In genomic region chr13:22039951-22040463, GRCm38 (mm10) we compare ENCODE assay signal across 9 mouse cellular contexts. TPM values are rescaled to one million over a fixed set of nuclear protein-coding genes. Genes with fewer than 3 reads are reported as not detected.
DNase-seq lines count a peak whose midpoint lies in the region; ATAC-seq lines count a peak whose summit lies in the region.
"Had no signal": no experiment of that assay in that cellular context is flagged by ENCODE, and none has a peak within 500 bp of the region (broad histone marks: within the 10 kb centered on the region; RNA-seq: fewer than 3 reads in every experiment).

No protein-coding gene starts in this region.

- peaks cover 6% of the 10 kb centered on the region; the same call in 1 of the 2 replicates for H3K4me1 ChIP-seq in neural tube, embryonic 11.5 days (ENCODE audit: control insufficient read depth, insufficient read depth, low read length)
- peaks cover 27% of the 10 kb centered on the region for H3K4me1 ChIP-seq in forebrain, embryonic 12.5 days
- peaks cover 31% of the 10 kb centered on the region for H3K4me1 ChIP-seq in limb, embryonic 15.5 days
- H3K4me1 ChIP-seq in stomach, embryonic 15.5 days = peaks cover 15% of the 10 kb centered on the region

- H3K27me3 ChIP-seq in neural tube, embryonic 11.5 days (ENCODE audit: control insufficient read depth, insufficient read depth, low read length) = no peaks in the 10 kb centered on the region
- H3K27me3 ChIP-seq in forebrain, embryonic 12.5 days = no peaks in the 10 kb centered on the region
- no peaks in the 10 kb centered on the region for H3K27me3 ChIP-seq in limb, embryonic 15.5 days
- H3K27me3 ChIP-seq in stomach, embryonic 15.5 days (replicated peaks) = no peaks in the 10 kb centered on the region

- peak overlapping the region; percentile 49 for H3K4me2 ChIP-seq in neural tube, embryonic 11.5 days (ENCODE audit: low read depth)
- H3K4me2 ChIP-seq in forebrain, embryonic 12.5 days = peak overlapping the region; percentile 77
- H3K4me2 ChIP-seq in limb, embryonic 15.5 days = peak overlapping the region; percentile 63
- peak overlapping the region; percentile 79 for H3K4me2 ChIP-seq in stomach, embryonic 15.5 days

- no peak for DNase-seq in neural tube, embryonic 11.5 days (ENCODE audit: low spot score)
- DNase-seq in neural tube, embryonic 10.5 days (ENCODE audit: extremely low spot score, low spot score) = no peak
- DNase-seq in right cerebral cortex, postnatal 4 days = no peak
- DNase-seq in ovary, adult 18-20 months (ENCODE audit: low spot score) = no peak
- DNase-seq in gastrocnemius, adult 18-20 months (ENCODE audit: low spot score) = no peak
- DNase-seq: heart, postnatal 4 days had no signal

- no peaks in the 10 kb centered on the region for H3K36me3 ChIP-seq in neural tube, embryonic 11.5 days (ENCODE audit: control insufficient read depth, insufficient read depth, low read length)
- H3K36me3 ChIP-seq in forebrain, embryonic 12.5 days (replicated peaks) = no peaks in the 10 kb centered on the region
- H3K36me3 ChIP-seq in limb, embryonic 15.5 days = no peaks in the 10 kb centered on the region
- no peaks in the 10 kb centered on the region for H3K36me3 ChIP-seq in stomach, embryonic 15.5 days

- H3K9me3 ChIP-seq in neural tube, embryonic 11.5 days (ENCODE audit: control insufficient read depth, low read length) = no peaks in the 10 kb centered on the region
- no peaks in the 10 kb centered on the region for H3K9me3 ChIP-seq in forebrain, embryonic 12.5 days
- H3K9me3 ChIP-seq in limb, embryonic 15.5 days = no peaks in the 10 kb centered on the region
- no peaks in the 10 kb centered on the region for H3K9me3 ChIP-seq in stomach, embryonic 15.5 days

- WGBS in neural tube, embryonic 11.5 days = 7% methylated on average over 2 of the region's 2 CpGs
- WGBS in forebrain, embryonic 12.5 days = 15% methylated on average over 2 of the region's 2 CpGs
- WGBS in limb, embryonic 15.5 days = 12% methylated on average over 2 of the region's 2 CpGs
- 7% methylated on average over 2 of the region's 2 CpGs for WGBS in stomach, embryonic 15.5 days

- peak overlapping the region; percentile 94 for H3K27ac ChIP-seq in neural tube, embryonic 11.5 days (ENCODE audit: low read depth, low read length)
- H3K27ac ChIP-seq in forebrain, embryonic 12.5 days = peak overlapping the region; percentile 97
- H3K27ac ChIP-seq in limb, embryonic 15.5 days = peak overlapping the region; percentile 93
- H3K27ac ChIP-seq in stomach, embryonic 15.5 days = peak overlapping the region; percentile 96

- H3K4me3 ChIP-seq in neural tube, embryonic 11.5 days (ENCODE audit: low read depth, low read length) = peak overlapping the region; percentile 37
- H3K4me3 ChIP-seq in forebrain, embryonic 12.5 days (replicated peaks) = peak overlapping the region; percentile 48
- peak overlapping the region; percentile 42 for H3K4me3 ChIP-seq in limb, embryonic 15.5 days
- peak overlapping the region; percentile 45 for H3K4me3 ChIP-seq in stomach, embryonic 15.5 days (replicated peaks)

- ATAC-seq in neural tube, embryonic 11.5 days (ENCODE audit: insufficient read depth, low FRiP score, low TSS enrichment) = no peak
- ATAC-seq in forebrain, embryonic 12.5 days (ENCODE audit: low FRiP score) = no peak
- ATAC-seq in limb, embryonic 15.5 days (ENCODE audit: insufficient number of reproducible peaks, low FRiP score, low TSS enrichment, low read depth) = no peak
- ATAC-seq in stomach, embryonic 15.5 days (ENCODE audit: insufficient read depth, low FRiP score, low read depth) = no peak

- H3K9ac ChIP-seq in neural tube, embryonic 11.5 days (ENCODE audit: low read length) = no peak overlapping the region
- peak overlapping the region; percentile 72 for H3K9ac ChIP-seq in forebrain, embryonic 12.5 days
- H3K9ac ChIP-seq in limb, embryonic 15.5 days = no peak overlapping the region
- H3K9ac ChIP-seq in stomach, embryonic 15.5 days = no peak overlapping the region; the same call in 1 of the 2 replicates

RNA-seq across cellular contexts. Expression of gene Hist1h4i, which starts 1.2 kb away (rescaled TPM):
- polyA plus RNA-seq in neural tube, embryonic 11.5 days (2014; fragmentation: Nextera tagmentation; extraction: Ambion mirVana) = 25.5 and 29.2 TPM in 2 replicates
- 44.5 and 46.9 TPM in 2 replicates for polyA plus RNA-seq in forebrain, embryonic 12.5 days (2016; fragmentation: Nextera tagmentation; extraction: Ambion mirVana)
- 15.8 and 18.4 TPM in 2 replicates for polyA plus RNA-seq in limb, embryonic 15.5 days (2015; fragmentation: Nextera tagmentation; extraction: Ambion mirVana)
- 19.1 and 19.3 TPM in 2 replicates for polyA plus RNA-seq in stomach, embryonic 15.5 days (2015; fragmentation: Nextera tagmentation; extraction: Ambion mirVana)
- total RNA-seq in gastrocnemius, adult 18-20 months (2021) = 10 to 100 TPM; 27.1 to 27.8 TPM

RNA-seq across cellular contexts. Expression of gene Hist1h2ag, which starts 2.7 kb away (rescaled TPM):
- polyA plus RNA-seq in neural tube, embryonic 11.5 days (2014; fragmentation: Nextera tagmentation; extraction: Ambion mirVana) = 51.6 and 61.4 TPM in 2 replicates
- polyA plus RNA-seq in forebrain, embryonic 12.5 days (2016; fragmentation: Nextera tagmentation; extraction: Ambion mirVana) = 82.7 and 84.6 TPM in 2 replicates
- polyA plus RNA-seq in limb, embryonic 15.5 days (2015; fragmentation: Nextera tagmentation; extraction: Ambion mirVana) = 32.9 and 36.9 TPM in 2 replicates
- polyA plus RNA-seq in stomach, embryonic 15.5 days (2015; fragmentation: Nextera tagmentation; extraction: Ambion mirVana) = 36.1 and 42.9 TPM in 2 replicates
- 1 to 10 TPM; 2.5 to 2.9 TPM for total RNA-seq in gastrocnemius, adult 18-20 months (2021)

RNA-seq across cellular contexts. Expression of gene Hist1h2bj, which starts 3.0 kb away (rescaled TPM):
- polyA plus RNA-seq in neural tube, embryonic 11.5 days (2014; fragmentation: Nextera tagmentation; extraction: Ambion mirVana) = 12.4 and 13.1 TPM in 2 replicates
- polyA plus RNA-seq in forebrain, embryonic 12.5 days (2016; fragmentation: Nextera tagmentation; extraction: Ambion mirVana) = 13.1 and 15.8 TPM in 2 replicates
- 6.8 and 8.1 TPM in 2 replicates for polyA plus RNA-seq in limb, embryonic 15.5 days (2015; fragmentation: Nextera tagmentation; extraction: Ambion mirVana)
- 7.8 and 8.5 TPM in 2 replicates for polyA plus RNA-seq in stomach, embryonic 15.5 days (2015; fragmentation: Nextera tagmentation; extraction: Ambion mirVana)
- total RNA-seq in gastrocnemius, adult 18-20 months (2021) = 1 to 10 TPM; 2.4 to 2.7 TPM

RNA-seq across cellular contexts. Expression of gene Hist1h2bk, which starts 4.3 kb away (rescaled TPM):
- polyA plus RNA-seq in neural tube, embryonic 11.5 days (2014; fragmentation: Nextera tagmentation; extraction: Ambion mirVana) = 6.2 and 10.8 TPM in 2 replicates
- 10.0 and 10.5 TPM in 2 replicates for polyA plus RNA-seq in forebrain, embryonic 12.5 days (2016; fragmentation: Nextera tagmentation; extraction: Ambion mirVana)
- 4.2 and 6.2 TPM in 2 replicates for polyA plus RNA-seq in limb, embryonic 15.5 days (2015; fragmentation: Nextera tagmentation; extraction: Ambion mirVana)
- 4.6 and 5.5 TPM in 2 replicates for polyA plus RNA-seq in stomach, embryonic 15.5 days (2015; fragmentation: Nextera tagmentation; extraction: Ambion mirVana)
- 1 to 10 TPM; 2.1 to 3.6 TPM for total RNA-seq in gastrocnemius, adult 18-20 months (2021)

RNA-seq across cellular contexts. Expression of gene Hist1h2ah, which starts 4.6 kb away (rescaled TPM):
- 6.6 and 16.2 TPM in 2 replicates for polyA plus RNA-seq in neural tube, embryonic 11.5 days (2014; fragmentation: Nextera tagmentation; extraction: Ambion mirVana)
- 7.0 and 22.0 TPM in 2 replicates for polyA plus RNA-seq in forebrain, embryonic 12.5 days (2016; fragmentation: Nextera tagmentation; extraction: Ambion mirVana)
- 4.7 and 7.2 TPM in 2 replicates for polyA plus RNA-seq in limb, embryonic 15.5 days (2015; fragmentation: Nextera tagmentation; extraction: Ambion mirVana)
- 4.9 and 13.3 TPM in 2 replicates for polyA plus RNA-seq in stomach, embryonic 15.5 days (2015; fragmentation: Nextera tagmentation; extraction: Ambion mirVana)
- total RNA-seq in gastrocnemius, adult 18-20 months (2021) = 1 to 10 TPM; 1.6 to 2.2 TPM
